Mouse (Mus musculus) lung, adult 2 months (tissue): ENCODE results near the gene Spaca4.
A peak's percentile ranks its signal among the peaks of the same experiment; 100 is the strongest.

Experiments
- CTCF ChIP-seq: fragments of 200-500 bp; IDR thresholded peaks from 2 replicates; pipeline ENCODE4 v1.5.1; 2011; ENCODE audit warnings: mild to moderate bottlenecking, low read length, control low read depth; ENCODE audit not compliant: insufficient read depth
- POLR2A ChIP-seq: fragments of 200-500 bp; IDR thresholded peaks from 2 replicates; pipeline ENCODE4 v1.6.1; 2011; ENCODE audit warnings: low read depth, mild to moderate bottlenecking, control low read depth, low read length, borderline replicate concordance; ENCODE audit errors: extremely low read depth

DNA sequence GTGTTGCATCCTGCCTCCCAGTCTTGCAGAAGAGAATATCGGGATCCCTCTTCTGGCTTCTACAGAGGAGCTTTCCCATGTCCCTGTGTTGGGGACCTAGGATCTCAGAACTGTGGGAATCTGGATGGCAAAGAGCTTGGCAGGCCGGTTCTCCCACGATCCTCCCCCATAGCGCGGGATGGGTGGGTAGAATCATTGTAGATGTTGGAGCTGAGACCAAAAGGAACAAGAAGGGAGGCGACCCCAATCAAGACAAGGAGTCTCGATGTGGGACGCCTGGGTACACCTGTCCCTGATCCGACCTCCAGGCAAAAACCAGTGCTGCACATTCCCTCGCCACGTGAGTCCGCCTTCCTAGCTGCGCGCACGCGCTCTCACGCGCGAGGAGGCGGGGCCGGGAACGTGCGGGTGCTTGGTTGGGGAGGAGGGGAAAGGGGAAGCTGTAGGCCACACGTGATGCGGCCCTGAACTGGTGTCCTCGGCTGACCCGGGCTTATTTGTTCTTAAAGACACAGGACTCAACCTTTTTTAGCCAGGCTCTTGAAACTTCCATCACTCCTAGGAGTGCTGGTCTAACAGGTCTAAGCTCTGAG, 18.1 kb downstream of the Spaca4 start:
- TF ChIP-seq POLR2A: peak; percentile 94; the same call in 1 of the 2 replicates
- no peak for TF ChIP-seq CTCF
